Mouse (Mus musculus) mouse embryonic stem cell (cell line): ENCODE data around the gene Map2k2.

Source experiments
- in situ Hi-C, 2 experiments: fragments of 300-500 bp; cut with MboI; formaldehyde crosslinking; loops; 1 replicate in 1 of 2; 3 replicates in 1 of 2; pipeline ENCODE4 v1.14.3; 2019 to 2020; ENCODE audit warnings: low sequenced_read_pairs in 2 of 2, low pct_unique_long_range_greater_than_20kb in 1 of 2, mixed read lengths in 1 of 2; ENCODE audit not compliant: unreplicated experiment in 1 of 2

The Map2k2 gene

DNA sequence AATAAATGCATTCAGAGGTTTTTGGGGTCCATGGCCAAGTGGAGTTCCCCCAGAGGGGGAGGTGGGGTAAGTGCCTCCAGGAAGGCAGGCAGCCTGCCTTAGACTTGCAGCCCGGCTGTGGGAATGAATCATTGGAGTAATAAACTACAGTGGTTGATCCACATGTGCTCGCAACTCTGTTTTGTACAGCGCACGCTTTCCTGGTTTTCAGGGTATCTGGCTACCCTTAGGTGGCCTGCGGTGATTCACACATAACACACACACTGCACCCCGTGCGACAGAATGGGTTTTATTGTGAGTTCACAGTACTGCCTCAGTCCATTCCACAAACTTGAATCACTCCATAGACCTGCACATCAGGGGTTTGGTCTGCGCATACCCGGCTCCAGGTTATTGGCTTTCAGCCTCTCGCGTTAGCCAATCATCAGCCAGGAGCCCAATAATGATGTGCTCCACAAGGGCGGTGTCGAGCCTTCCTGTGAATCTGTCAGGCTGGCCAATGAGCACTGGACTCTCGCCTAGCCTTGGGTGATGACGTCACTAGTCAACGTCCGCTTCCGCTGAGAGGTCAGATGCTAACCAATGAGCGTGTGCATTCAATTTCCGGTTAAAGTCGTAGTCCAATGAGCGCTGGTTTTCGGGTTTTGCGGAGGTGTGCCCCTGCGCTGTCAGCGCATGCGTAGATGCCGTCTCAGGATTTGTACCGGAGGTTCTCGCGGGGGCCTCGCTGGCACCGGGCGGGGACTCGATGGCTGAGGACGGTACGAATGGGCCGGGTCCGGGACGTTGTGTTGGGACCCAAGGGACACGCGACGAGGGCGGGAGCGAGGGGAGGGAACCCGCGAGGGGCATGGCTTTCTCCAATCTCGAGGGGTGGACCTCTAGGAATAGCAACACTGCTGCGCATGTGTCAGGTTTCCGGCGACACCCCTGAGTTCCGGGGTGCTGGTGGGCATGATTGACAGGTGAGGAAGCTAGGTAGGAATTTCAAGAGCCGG, 76.9 kb downstream of the Map2k2 start, which contains the start of gene Dapk3:
Dapk3 (plus strand) TSS at position 670 of the 998 bp plus-strand sequence.
- in situ Hi-C loops, result no loop called here
